Mouse (Mus musculus): ENCODE measurements around the gene Olfr187. TPM values are rescaled to one million over a fixed set of nuclear protein-coding genes. Genes with fewer than 3 reads are reported as not detected.
"Not testable (repeated sequence)": the region's sequence is repeated elsewhere in the genome, so short reads cannot be mapped to it uniquely, and the experiment has no call there.

The Olfr187 gene
- not detected in 2 replicates for polyA plus RNA-seq (2015; fragmentation: Nextera tagmentation; extraction: Ambion mirVana)

- Histone ChIP-seq H3K36me3 (ENCODE audit: control insufficient read depth, insufficient read depth) (no peaks in the 10 kb centered on the region), H3K4me3 (ENCODE audit: low read depth, low read length) (no peak within 1 kb of the TSS), H3K9me3 (replicated peaks; ENCODE audit: control insufficient read depth, low read length) (no peaks in the 10 kb centered on the region), H3K4me1 (ENCODE audit: control insufficient read depth, low read depth, low read length) (no peaks in the 10 kb centered on the region), H3K27ac (ENCODE audit: low read length) (no peak within 1 kb of the TSS), H3K4me2 (ENCODE audit: low read depth, low read length) (no peak within 1 kb of the TSS), H3K9ac (ENCODE audit: low read depth, low read length) (no peak within 1 kb of the TSS), H3K27me3 (ENCODE audit: control insufficient read depth, insufficient read depth, low read depth, low read length) (no peaks in the 10 kb centered on the region)
- 71% methylated on average over 7 of the region's 7 CpGs for WGBS (ENCODE audit: insufficient replicate concordance)
- no peak for ATAC-seq (ENCODE audit: low read depth)
These were observed at the start of gene Olfr187 for GRCm38 (mm10) chr16:59039710-59040109. TSS of gene Olfr187 (minus strand) at chr16:59039767.

DNA sequence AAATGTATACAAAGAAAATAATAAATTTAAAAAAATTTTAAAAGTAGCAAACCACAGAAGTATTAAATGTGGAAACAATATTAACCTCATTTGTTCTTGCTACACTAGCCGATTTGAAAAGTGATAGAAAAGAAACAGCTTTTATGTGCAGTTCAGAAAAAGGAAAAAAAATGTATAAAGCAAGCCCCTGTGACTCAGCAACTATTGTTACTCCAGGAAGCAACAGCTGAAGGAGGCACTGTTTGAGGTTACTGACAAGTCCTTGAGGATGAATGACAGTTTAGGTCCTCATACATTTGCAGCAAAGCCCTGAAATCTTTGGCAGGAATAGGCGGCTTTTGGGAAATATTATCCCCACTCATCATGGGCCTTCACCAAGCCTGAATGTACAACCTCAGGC lies 41.5 kb upstream of the Olfr187 start:
- H3K36me3 ChIP-seq (ENCODE audit: control insufficient read depth, insufficient read depth); H3K9ac ChIP-seq (ENCODE audit: low read depth, low read length); H3K4me3 ChIP-seq (ENCODE audit: low read depth, low read length); H3K27me3 ChIP-seq (ENCODE audit: control insufficient read depth, insufficient read depth, low read depth, low read length); H3K4me1 ChIP-seq (ENCODE audit: control insufficient read depth, low read depth, low read length); ATAC-seq (ENCODE audit: low read depth); H3K27ac ChIP-seq (ENCODE audit: low read length); H3K9me3 ChIP-seq (replicated peaks; ENCODE audit: control insufficient read depth, low read length); H3K4me2 ChIP-seq (ENCODE audit: low read depth, low read length): not testable (repeated sequence)
- 63% methylated on average over 2 of the region's 2 CpGs for WGBS (ENCODE audit: insufficient replicate concordance)

- ATAC-seq (ENCODE audit: low read depth) = no peak
- 65% methylated on average over 5 of the region's 5 CpGs for WGBS (ENCODE audit: insufficient replicate concordance)
- H3K4me3 ChIP-seq (ENCODE audit: low read depth, low read length) = no peak within 1 kb of the TSS
- no peaks in the 10 kb centered on the region for H3K9me3 ChIP-seq (replicated peaks; ENCODE audit: control insufficient read depth, low read length)
- no peak within 1 kb of the TSS for H3K4me2 ChIP-seq (ENCODE audit: low read depth, low read length)
- H3K4me1 ChIP-seq (ENCODE audit: control insufficient read depth, low read depth, low read length) = no peaks in the 10 kb centered on the region
- H3K36me3 ChIP-seq (ENCODE audit: control insufficient read depth, insufficient read depth) = no peaks in the 10 kb centered on the region
- H3K27me3 ChIP-seq (ENCODE audit: control insufficient read depth, insufficient read depth, low read depth, low read length) = no peaks in the 10 kb centered on the region
- H3K27ac ChIP-seq (ENCODE audit: low read length) = no peak within 1 kb of the TSS
- no peak within 1 kb of the TSS for H3K9ac ChIP-seq (ENCODE audit: low read depth, low read length)
These were observed 38.3 kb upstream of the Olfr187 start, which contains the start of gene Olfr190 for GRCm38 (mm10) chr16:59077905-59078304. TSS of gene Olfr190 (minus strand) at chr16:59078005.

GRCm38 (mm10) chr16:59073520-59073919 lies 34.0 kb upstream of the Olfr187 start:
- Histone ChIP-seq H3K27ac (ENCODE audit: low read length) (no peak overlapping the region), H3K9me3 (replicated peaks; ENCODE audit: control insufficient read depth, low read length) (no peaks in the 10 kb centered on the region), H3K4me1 (ENCODE audit: control insufficient read depth, low read depth, low read length) (no peaks in the 10 kb centered on the region), H3K27me3 (ENCODE audit: control insufficient read depth, insufficient read depth, low read depth, low read length) (no peaks in the 10 kb centered on the region), H3K4me2 (ENCODE audit: low read depth, low read length) (no peak overlapping the region), H3K4me3 (ENCODE audit: low read depth, low read length) (no peak overlapping the region), H3K9ac (ENCODE audit: low read depth, low read length) (no peak overlapping the region), H3K36me3 (ENCODE audit: control insufficient read depth, insufficient read depth) (no peaks in the 10 kb centered on the region)
- 58% methylated on average over 1 of the region's 1 CpGs for WGBS (ENCODE audit: insufficient replicate concordance)
- no peak for ATAC-seq (ENCODE audit: low read depth)

DNA sequence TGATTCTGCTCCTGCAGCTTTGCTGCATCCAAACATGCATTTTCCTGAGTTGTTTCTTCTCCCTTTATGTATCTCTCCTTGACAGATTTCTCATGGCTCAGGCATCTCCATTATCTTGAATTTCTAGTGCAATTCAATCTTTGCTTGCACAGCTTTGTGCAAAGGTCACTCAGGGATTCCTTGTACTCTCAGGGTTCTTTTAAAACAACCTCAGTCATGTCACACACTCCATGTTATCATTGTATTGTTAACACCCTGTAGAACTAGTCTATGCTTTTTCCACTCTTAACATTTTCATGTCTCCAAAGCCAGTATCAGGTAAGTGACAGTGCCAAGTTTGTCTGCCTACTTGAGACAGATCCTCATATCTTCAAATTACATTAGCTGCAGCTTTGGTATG lies 32.2 kb upstream of the Olfr187 start:
- no peak overlapping the region for H3K27ac ChIP-seq (ENCODE audit: low read length)
- no peak overlapping the region for H3K4me3 ChIP-seq (ENCODE audit: low read depth, low read length)
- H3K4me1 ChIP-seq (ENCODE audit: control insufficient read depth, low read depth, low read length) = no peaks in the 10 kb centered on the region
- no peak overlapping the region for H3K4me2 ChIP-seq (ENCODE audit: low read depth, low read length)
- no peaks in the 10 kb centered on the region for H3K36me3 ChIP-seq (ENCODE audit: control insufficient read depth, insufficient read depth)
- no peak overlapping the region for H3K9ac ChIP-seq (ENCODE audit: low read depth, low read length)
- no peak for ATAC-seq (ENCODE audit: low read depth)
- no peaks in the 10 kb centered on the region for H3K27me3 ChIP-seq (ENCODE audit: control insufficient read depth, insufficient read depth, low read depth, low read length)
- H3K9me3 ChIP-seq (replicated peaks; ENCODE audit: control insufficient read depth, low read length) = no peaks in the 10 kb centered on the region

DNA sequence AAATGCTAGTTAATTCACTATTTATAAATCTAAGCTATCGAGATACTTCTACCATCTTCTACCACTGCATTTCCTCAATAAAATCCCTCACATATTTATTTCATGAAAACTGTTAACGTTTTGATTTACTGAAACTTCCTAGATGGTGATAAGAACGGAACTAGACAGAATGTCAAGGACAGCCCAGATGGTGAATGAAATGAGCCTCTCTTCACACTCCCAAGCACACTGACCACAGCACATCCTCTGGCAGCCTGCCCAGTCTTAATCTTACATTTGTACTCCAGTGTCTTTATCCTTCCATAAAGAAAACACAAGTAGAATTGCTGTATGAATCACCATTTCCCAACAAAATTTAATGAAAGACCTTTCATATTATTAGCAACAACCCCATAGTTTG lies 22.8 kb upstream of the Olfr187 start:
- H3K9ac ChIP-seq (ENCODE audit: low read depth, low read length); H3K27ac ChIP-seq (ENCODE audit: low read length); H3K36me3 ChIP-seq (ENCODE audit: control insufficient read depth, insufficient read depth); H3K4me1 ChIP-seq (ENCODE audit: control insufficient read depth, low read depth, low read length); ATAC-seq (ENCODE audit: low read depth); H3K27me3 ChIP-seq (ENCODE audit: control insufficient read depth, insufficient read depth, low read depth, low read length); H3K9me3 ChIP-seq (replicated peaks; ENCODE audit: control insufficient read depth, low read length); H3K4me3 ChIP-seq (ENCODE audit: low read depth, low read length); H3K4me2 ChIP-seq (ENCODE audit: low read depth, low read length): not testable (repeated sequence)
- WGBS (ENCODE audit: insufficient replicate concordance) = 31% methylated on average over 3 of the region's 3 CpGs

DNA sequence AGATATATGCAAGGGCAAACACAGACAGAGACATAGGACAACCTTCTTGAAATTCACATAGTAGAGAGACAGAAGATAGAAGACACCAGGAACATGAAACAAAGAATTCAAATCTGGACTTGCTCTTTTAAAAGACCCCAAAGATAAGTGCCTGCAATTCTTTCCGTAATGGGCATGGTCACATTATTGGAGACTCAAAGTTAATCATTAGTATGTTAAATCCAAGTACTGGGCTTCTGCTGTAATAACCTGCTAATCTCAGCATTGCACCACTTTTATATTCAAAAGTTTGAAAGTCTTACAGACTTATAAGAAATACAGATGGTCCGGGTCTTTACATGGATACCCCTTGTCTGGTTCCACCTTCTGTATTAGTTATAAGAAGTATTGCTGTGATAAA lies 9.7 kb upstream of the Olfr187 start:
- not testable (repeated sequence) for H3K36me3 ChIP-seq (ENCODE audit: control insufficient read depth, insufficient read depth); H3K4me2 ChIP-seq (ENCODE audit: low read depth, low read length); H3K27ac ChIP-seq (ENCODE audit: low read length); H3K9me3 ChIP-seq (replicated peaks; ENCODE audit: control insufficient read depth, low read length); H3K9ac ChIP-seq (ENCODE audit: low read depth, low read length); H3K4me1 ChIP-seq (ENCODE audit: control insufficient read depth, low read depth, low read length); H3K27me3 ChIP-seq (ENCODE audit: control insufficient read depth, insufficient read depth, low read depth, low read length); H3K4me3 ChIP-seq (ENCODE audit: low read depth, low read length); ATAC-seq (ENCODE audit: low read depth)
- 69% methylated on average over 2 of the region's 2 CpGs for WGBS (ENCODE audit: insufficient replicate concordance)

DNA sequence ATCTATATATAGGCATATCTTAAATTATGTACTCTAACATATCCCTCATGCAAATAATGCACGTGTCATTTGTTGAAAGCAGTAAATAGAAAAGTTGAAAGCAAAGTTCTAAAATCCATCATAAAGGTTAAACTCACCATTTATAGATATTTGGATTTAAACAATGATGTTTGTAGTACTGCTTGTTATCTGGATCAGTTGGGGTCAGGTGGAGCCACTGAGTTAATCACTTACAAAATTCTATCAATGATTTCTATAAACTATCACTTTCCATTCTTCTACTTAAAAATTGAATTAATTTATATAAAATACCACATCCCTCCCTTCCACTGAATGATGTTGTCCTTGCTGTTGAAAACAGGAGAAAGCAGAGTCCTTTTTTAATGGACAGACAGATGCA lies 9.3 kb upstream of the Olfr187 start:
- Histone ChIP-seq H3K36me3 (ENCODE audit: control insufficient read depth, insufficient read depth) (no peaks in the 10 kb centered on the region), H3K4me2 (ENCODE audit: low read depth, low read length) (no peak overlapping the region), H3K4me1 (ENCODE audit: control insufficient read depth, low read depth, low read length) (no peaks in the 10 kb centered on the region), H3K9me3 (replicated peaks; ENCODE audit: control insufficient read depth, low read length) (no peaks in the 10 kb centered on the region), H3K4me3 (ENCODE audit: low read depth, low read length) (no peak overlapping the region), H3K27me3 (ENCODE audit: control insufficient read depth, insufficient read depth, low read depth, low read length) (no peaks in the 10 kb centered on the region), H3K27ac (ENCODE audit: low read length) (no peak overlapping the region), H3K9ac (ENCODE audit: low read depth, low read length) (no peak overlapping the region)
- no peak for ATAC-seq (ENCODE audit: low read depth)
- WGBS (ENCODE audit: insufficient replicate concordance) = 48% methylated on average over 1 of the region's 1 CpGs

DNA sequence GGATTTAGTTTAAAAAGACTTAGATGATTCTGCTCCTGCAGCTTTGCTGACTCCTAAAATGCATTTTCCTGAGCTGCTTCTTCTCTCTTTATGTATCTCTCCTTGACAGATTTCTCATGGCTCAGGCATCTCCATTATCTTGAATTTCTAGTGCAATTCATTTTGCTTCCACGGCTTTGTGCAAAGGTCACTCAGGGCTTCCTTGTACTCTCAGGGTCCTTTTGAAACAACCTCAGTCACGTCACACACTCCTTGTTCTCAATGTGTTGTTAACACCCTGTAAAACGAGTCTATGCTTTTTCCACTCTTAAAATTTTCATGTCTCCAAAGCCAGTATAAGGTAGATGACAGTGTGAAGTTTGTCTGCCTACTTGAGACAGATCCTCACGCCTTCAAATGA lies 8.0 kb upstream of the Olfr187 start:
- Histone ChIP-seq H3K27ac (ENCODE audit: low read length) (no peak overlapping the region), H3K4me3 (ENCODE audit: low read depth, low read length) (no peak overlapping the region), H3K4me1 (ENCODE audit: control insufficient read depth, low read depth, low read length) (no peaks in the 10 kb centered on the region), H3K36me3 (ENCODE audit: control insufficient read depth, insufficient read depth) (no peaks in the 10 kb centered on the region), H3K9me3 (replicated peaks; ENCODE audit: control insufficient read depth, low read length) (no peaks in the 10 kb centered on the region), H3K27me3 (ENCODE audit: control insufficient read depth, insufficient read depth, low read depth, low read length) (no peaks in the 10 kb centered on the region), H3K4me2 (ENCODE audit: low read depth, low read length) (no peak overlapping the region), H3K9ac (ENCODE audit: low read depth, low read length) (no peak overlapping the region)
- 50% methylated on average over 4 of the region's 4 CpGs for WGBS (ENCODE audit: insufficient replicate concordance)
- ATAC-seq (ENCODE audit: low read depth) = no peak

DNA sequence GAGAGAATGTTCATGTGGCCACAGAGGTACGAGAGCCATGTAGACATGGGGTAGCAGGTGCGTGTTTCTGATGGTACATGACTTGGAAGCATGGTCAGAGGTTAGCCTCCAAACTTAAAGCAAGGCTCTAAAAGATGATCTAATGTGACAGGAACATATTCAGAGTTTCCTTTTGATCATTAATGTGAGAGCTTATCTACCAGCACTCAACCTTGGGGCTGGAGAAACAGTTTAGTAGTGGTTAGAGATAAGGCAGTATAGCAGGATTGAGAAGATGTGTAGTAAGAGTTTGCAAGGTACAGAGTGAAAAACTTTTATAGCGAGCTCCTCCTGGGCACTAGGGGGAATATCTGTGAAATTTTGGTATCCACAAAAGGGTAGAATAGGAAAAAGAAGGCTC lies 6.3 kb upstream of the Olfr187 start:
- no peak for ATAC-seq (ENCODE audit: low read depth)
- Histone ChIP-seq H3K4me1 (ENCODE audit: control insufficient read depth, low read depth, low read length) (no peaks in the 10 kb centered on the region), H3K4me3 (ENCODE audit: low read depth, low read length) (no peak overlapping the region), H3K36me3 (ENCODE audit: control insufficient read depth, insufficient read depth) (no peaks in the 10 kb centered on the region), H3K27me3 (ENCODE audit: control insufficient read depth, insufficient read depth, low read depth, low read length) (no peaks in the 10 kb centered on the region), H3K4me2 (ENCODE audit: low read depth, low read length) (no peak overlapping the region), H3K27ac (ENCODE audit: low read length) (no peak overlapping the region), H3K9ac (ENCODE audit: low read depth, low read length) (no peak overlapping the region), H3K9me3 (replicated peaks; ENCODE audit: control insufficient read depth, low read length) (no peaks in the 10 kb centered on the region)
- 48% methylated on average over 3 of the region's 3 CpGs for WGBS (ENCODE audit: insufficient replicate concordance)
